Mouse (Mus musculus): ENCODE results near the gene Ino80e. TPM values are rescaled to one million over a fixed set of nuclear protein-coding genes. Genes with fewer than 3 reads are reported as not detected.
"Not testable (repeated sequence)": the region's sequence is repeated elsewhere in the genome, so short reads cannot be mapped to it uniquely, and the experiment has no call there.

The Ino80e gene
- 81.8 and 89.4 TPM in 2 replicates for polyA plus RNA-seq (2015; fragmentation: Nextera tagmentation; extraction: Ambion mirVana)

DNA sequence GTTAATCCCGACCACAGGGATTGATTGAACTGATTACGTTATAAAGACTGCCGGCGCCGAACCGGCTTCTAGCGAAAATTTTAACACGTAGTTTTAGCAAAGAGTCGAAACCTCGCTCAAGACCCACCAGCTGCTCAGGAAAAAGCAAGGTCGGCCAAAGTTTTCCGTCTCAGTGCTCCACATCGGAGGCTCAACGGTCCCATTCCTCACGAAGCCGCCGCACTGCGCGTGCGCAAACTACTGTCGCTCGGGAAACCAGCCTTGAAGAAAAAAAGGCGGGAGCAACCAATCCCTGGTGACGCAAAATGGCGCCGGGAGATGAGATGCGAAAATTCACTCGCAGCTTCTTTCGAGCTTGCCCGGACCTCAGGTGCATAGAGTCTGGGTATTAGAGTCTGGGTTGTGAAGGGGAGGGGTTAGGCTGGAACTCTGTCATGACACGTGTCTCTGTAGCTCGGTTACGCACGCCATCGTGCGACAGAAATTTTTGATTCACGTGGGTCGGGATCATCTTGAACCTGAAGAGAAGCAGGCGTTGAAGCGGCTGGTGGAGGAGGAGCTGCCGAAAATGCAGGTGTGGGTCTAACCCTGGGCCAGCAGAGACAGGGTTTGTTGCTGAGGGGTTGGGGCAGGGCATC lies at the start of gene Ino80e:
Ino80e (minus strand) TSS at position 231 of the 638 bp plus-strand sequence.
- Histone ChIP-seq H3K27ac (peak within 1 kb of the TSS; percentile 86), H3K9ac (peak within 1 kb of the TSS; percentile 78), H3K9me3 (no peaks in the 10 kb centered on the region), H3K4me3 (peak within 1 kb of the TSS; percentile 66), H3K4me2 (peak within 1 kb of the TSS; percentile 87), H3K36me3 (peaks cover 55% of the 10 kb centered on the region), H3K27me3 (no peaks in the 10 kb centered on the region), H3K4me1 (replicated peaks) (peaks cover 31% of the 10 kb centered on the region)
- ATAC-seq (ENCODE audit: low FRiP score) = peak; percentile 82
- under 1% methylated on average over 41 of the region's 41 CpGs for WGBS

DNA sequence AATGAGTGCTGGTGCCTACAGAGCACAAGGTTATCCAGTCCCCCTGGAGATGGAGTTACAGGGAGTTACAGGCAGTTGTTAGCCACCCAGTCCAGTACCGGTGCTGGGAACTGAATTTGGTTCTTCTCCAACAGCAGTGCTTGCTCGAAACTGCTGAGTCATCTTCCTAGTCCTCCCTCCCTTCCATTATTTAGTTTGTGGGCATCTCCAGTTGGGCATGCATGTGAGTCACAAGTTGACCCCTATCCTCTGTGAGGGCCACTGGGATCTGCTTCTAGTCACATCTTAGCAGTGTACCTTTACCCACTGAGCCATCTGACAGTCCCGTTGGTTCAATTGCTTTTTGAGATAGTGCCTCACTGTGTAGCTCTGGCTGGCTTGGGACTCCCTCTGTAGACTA lies 43.4 kb upstream of the Ino80e start:
- Histone ChIP-seq H3K27me3 (no peaks in the 10 kb centered on the region), H3K9me3 (no peaks in the 10 kb centered on the region), H3K27ac (no peak overlapping the region), H3K36me3 (no peaks in the 10 kb centered on the region), H3K4me1 (replicated peaks) (no peaks in the 10 kb centered on the region), H3K4me2 (no peak overlapping the region), H3K4me3 (no peak overlapping the region), H3K9ac (no peak overlapping the region)
- 78% methylated on average over 3 of the region's 3 CpGs for WGBS
- ATAC-seq (ENCODE audit: low FRiP score) = no peak

DNA sequence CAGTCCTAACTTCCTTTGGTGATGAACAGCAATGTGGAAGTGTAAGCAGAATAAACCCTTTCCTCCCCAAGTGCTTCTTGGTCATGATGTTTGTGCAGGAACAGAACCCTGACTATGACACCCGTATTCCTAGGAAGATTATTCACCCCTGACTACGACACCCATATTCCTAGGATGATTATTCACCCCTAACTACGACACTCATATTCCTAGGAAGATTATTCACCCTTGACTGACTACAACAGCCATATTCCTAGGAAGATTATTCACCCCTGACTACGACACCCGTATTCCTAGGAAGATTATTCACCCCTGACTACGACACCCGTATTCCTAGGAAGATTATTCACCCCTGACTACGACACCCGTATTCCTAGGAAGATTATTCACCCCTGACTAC lies 37.6 kb upstream of the Ino80e start:
- not testable (repeated sequence) for H3K4me2 ChIP-seq; H3K9ac ChIP-seq; H3K4me3 ChIP-seq; H3K36me3 ChIP-seq; H3K9me3 ChIP-seq; H3K27me3 ChIP-seq; H3K27ac ChIP-seq; ATAC-seq (ENCODE audit: low FRiP score)
- H3K4me1 ChIP-seq (replicated peaks) = peaks cover 19% of the 10 kb centered on the region
- 94% methylated on average over 7 of the region's 9 CpGs for WGBS

DNA sequence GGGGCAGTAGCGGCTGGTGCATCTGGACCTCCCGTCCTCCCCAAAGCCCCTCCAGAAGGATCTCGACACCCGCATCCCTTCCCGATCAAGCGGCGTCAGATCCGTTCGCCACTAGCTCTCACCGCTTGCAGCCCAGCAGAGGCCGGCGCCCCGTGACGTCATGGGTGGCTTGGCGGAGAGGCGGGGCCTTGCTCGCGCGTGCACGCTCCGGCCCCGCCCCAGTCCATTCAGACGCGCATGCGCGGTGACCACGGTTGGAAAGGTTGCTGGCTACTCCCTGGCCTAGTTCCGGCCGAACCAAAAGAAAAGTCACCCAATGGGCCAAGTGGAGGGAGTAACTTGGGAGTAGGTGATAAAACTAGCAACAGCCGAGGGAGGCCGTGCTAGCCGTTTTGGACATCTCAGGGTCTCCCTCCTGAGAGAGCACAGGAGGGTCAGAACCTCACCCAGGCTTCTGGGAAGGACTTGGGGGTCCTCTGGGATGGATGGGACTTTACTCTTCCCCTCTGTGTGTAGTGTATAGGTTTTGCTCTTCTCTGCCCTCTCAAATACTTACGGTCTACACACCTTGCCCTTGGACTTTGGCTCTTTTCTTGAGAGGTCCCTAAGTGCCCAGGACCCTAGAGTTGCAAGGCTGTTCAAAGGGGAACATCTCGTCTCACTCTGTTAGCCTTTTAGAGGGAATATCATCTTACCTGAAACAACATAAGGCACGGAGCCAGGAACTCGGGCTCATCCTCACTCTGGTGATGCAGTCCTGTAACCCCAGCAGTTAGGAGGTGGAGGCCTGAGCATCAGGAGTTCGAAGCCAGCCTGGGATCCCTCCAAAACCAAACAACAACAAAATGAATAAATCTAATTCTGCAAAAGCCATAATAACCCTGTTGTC lies 36.2 kb upstream of the Ino80e start:
- peak overlapping the region; percentile 94 for H3K27ac ChIP-seq
- H3K36me3 ChIP-seq = no peaks in the 10 kb centered on the region
- H3K4me1 ChIP-seq (replicated peaks) = peaks cover 19% of the 10 kb centered on the region
- H3K9me3 ChIP-seq = no peaks in the 10 kb centered on the region
- WGBS = 13% methylated on average over 37 of the region's 37 CpGs
- peak overlapping the region; percentile 87 for H3K9ac ChIP-seq
- peak overlapping the region; percentile 65 for H3K4me3 ChIP-seq
- no peaks in the 10 kb centered on the region for H3K27me3 ChIP-seq
- H3K4me2 ChIP-seq = peak overlapping the region; percentile 73
- ATAC-seq (ENCODE audit: low FRiP score) = peak; percentile 94

DNA sequence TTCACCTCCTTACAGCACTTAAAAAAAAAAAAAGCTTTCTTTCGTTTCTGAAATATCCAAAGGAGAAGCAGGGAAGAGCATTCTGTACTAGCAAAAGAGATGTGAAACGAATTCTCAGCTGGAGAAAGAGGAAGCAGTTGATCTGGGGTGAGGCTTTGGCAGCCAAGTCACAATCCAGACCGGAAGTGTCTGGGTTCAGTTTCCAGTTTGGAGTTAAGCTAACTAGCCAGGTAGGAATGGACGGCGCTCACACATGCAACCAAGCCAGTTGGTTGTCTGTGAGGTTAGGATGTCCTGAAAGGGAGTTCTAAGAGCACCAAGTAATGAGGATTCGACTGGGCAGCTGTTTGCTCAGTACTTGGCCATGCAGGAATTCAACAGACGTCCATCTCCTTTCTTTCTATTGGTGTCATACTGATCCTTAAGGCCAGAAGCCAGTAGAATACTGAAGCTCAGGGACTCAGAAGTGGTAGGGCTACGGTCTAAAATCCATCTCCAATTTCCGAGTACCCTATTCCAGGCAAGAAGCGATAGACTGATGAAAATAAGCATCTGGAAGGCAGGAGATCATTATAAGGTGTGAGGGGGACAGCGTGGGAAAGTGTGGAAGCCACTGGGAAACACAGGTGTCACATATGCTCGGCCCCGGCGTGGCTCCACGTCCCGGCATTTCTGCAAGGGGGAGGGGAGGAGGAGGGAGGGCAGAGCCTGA lies 35.4 kb upstream of the Ino80e start:
- WGBS = 25% methylated on average over 16 of the region's 16 CpGs
- H3K4me1 ChIP-seq (replicated peaks) = peaks cover 19% of the 10 kb centered on the region
- peak overlapping the region; percentile 73 for H3K4me2 ChIP-seq
- peak overlapping the region; percentile 65 for H3K4me3 ChIP-seq
- H3K9me3 ChIP-seq = no peaks in the 10 kb centered on the region
- peak overlapping the region; percentile 87 for H3K9ac ChIP-seq
- no peaks in the 10 kb centered on the region for H3K36me3 ChIP-seq
- H3K27me3 ChIP-seq = no peaks in the 10 kb centered on the region
- peak overlapping the region; percentile 94 for H3K27ac ChIP-seq
- peak; percentile 27 for ATAC-seq (ENCODE audit: low FRiP score)

DNA sequence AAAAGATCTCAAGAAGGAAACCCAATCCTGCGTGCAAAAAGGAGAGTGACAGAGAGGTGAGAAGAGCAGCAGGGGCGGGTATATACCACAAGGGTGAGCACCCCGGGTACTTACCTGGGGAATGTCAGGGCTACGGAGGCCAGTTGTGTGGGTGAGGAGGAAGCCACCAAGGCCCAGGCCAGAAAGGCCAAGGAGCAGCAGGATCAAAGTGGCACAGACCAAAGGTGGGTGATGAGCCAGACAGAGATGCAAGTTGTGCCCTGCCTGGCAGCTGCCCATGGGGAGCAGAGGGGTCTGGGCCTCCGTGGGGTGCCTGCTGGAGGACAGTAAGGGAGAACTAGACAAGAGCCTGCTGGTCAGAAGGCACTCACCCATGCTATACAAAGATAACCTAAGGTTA lies 34.7 kb upstream of the Ino80e start:
- H3K4me3 ChIP-seq = no peak overlapping the region

DNA sequence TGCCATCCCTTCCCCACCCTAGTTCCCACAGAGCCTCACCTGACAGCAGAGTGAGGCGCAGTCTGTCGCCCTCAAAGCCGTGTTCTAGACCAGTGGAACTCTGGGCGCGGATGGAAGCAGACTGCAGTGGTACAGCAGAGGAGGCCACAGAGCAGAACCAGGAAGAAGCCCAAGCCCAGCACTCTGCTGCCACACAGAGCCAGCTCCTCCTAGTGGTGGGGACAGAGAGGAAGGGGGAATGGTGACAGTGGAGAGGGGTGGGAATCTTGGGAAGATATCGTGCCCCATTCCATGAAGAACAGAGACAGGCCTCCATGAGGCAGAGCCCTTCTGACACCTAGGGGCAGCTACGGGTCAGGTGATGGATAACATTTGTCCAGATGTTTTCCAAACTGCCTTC lies 26.7 kb upstream of the Ino80e start:
- no peaks in the 10 kb centered on the region for H3K9me3 ChIP-seq
- H3K9ac ChIP-seq = no peak overlapping the region
- H3K36me3 ChIP-seq = peaks cover 17% of the 10 kb centered on the region; the same call in 1 of the 2 replicates
- no peaks in the 10 kb centered on the region for H3K4me1 ChIP-seq (replicated peaks)
- no peak overlapping the region for H3K27ac ChIP-seq
- H3K4me2 ChIP-seq = no peak overlapping the region
- no peaks in the 10 kb centered on the region for H3K27me3 ChIP-seq
- 49% methylated on average over 7 of the region's 7 CpGs for WGBS
- H3K4me3 ChIP-seq = no peak overlapping the region
- no peak for ATAC-seq (ENCODE audit: low FRiP score)

More for the DNA sequence above, 34.7 kb upstream of the Ino80e start:
- ATAC-seq (ENCODE audit: low FRiP score) = no peak
- H3K9me3 ChIP-seq = no peaks in the 10 kb centered on the region
- H3K4me1 ChIP-seq (replicated peaks) = peaks cover 19% of the 10 kb centered on the region
- H3K9ac ChIP-seq = peak overlapping the region; percentile 87; the same call in 1 of the 2 replicates
- H3K27me3 ChIP-seq = no peaks in the 10 kb centered on the region
- peak overlapping the region; percentile 73; the same call in 1 of the 2 replicates for H3K4me2 ChIP-seq
- no peaks in the 10 kb centered on the region; the same call in 1 of the 2 replicates for H3K36me3 ChIP-seq
- no peak overlapping the region for H3K27ac ChIP-seq
- WGBS = 91% methylated on average over 5 of the region's 5 CpGs

DNA sequence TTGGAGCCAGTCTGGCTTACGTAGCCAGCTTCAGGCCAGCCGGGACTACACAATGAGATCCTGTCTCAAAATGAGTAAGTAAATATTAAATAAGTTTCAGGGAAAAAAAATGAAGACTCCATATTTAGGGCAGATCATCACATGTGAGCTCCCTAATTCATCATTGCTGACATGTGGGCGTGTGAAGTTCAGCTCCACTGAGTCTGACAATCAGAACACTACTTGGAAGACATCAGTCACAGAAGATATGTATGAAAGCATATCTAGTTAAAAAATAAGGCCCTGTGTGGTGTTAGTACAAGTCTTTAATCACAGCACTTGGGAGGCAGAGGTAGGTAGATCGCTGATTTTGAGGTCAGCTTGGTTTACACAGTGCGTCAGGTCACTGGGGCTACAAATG lies 25.1 kb upstream of the Ino80e start:
- Histone ChIP-seq H3K27me3 (no peaks in the 10 kb centered on the region), H3K4me2 (no peak overlapping the region), H3K9me3 (no peaks in the 10 kb centered on the region), H3K4me3 (no peak overlapping the region), H3K27ac (no peak overlapping the region), H3K9ac (no peak overlapping the region), H3K36me3 (peaks cover 17% of the 10 kb centered on the region; the same call in 1 of the 2 replicates), H3K4me1 (replicated peaks) (peaks cover 15% of the 10 kb centered on the region)
- no peak for ATAC-seq (ENCODE audit: low FRiP score)
- WGBS = 86% methylated on average over 5 of the region's 5 CpGs

DNA sequence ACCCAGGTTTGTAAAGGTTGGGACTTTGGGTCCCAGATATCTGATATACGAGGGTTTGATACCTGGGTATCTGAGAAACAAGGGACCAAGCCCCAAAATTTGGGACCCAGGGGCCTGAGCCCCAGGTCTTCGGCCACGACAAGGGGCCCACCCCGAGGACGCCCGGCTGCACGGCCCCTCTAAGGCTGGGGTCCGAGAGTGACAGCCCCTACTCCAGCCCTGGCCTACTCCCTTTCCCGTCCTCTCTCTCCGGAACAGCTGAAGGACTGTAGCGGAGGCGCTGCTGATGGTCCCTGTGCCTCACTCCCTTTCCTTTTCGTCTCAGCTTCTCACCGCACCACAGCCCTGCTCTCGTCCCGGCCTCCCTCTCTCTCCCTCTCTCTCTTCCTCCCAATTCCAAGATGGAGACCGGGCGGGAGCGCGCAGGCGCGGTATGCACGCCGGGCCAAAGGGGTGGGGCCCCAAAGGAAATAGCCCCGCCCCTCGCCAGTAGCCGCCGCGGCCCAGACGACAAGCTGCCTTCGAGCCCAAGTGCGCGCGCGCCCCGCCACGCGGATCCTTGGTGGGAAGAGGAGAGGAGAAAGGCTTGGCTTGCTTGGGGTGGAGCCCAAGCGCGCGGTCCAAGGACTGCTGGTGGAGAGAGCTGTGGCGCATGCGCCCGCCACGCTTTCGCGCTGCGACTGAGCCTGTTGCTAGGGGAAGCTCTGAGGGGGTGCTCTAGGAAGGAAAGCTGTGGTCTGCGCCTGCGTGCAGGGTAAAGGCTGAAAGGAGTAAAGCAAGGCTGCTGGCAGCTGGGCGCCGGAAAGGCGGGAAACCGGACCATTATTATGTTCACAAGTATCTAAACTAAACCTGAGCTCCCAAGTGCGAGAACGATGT lies 22.3 kb upstream of the Ino80e start, which contains the start of gene Taok2:
Taok2 (minus strand) TSS at position 418 of the 879 bp plus-strand sequence.
- peak; percentile 98 for ATAC-seq (ENCODE audit: low FRiP score)
- WGBS = under 1% methylated on average over 56 of the region's 56 CpGs
- Histone ChIP-seq H3K27me3 (no peaks in the 10 kb centered on the region), H3K4me1 (replicated peaks) (peaks cover 40% of the 10 kb centered on the region), H3K9ac (peak within 1 kb of the TSS; percentile 96), H3K36me3 (peaks cover 10% of the 10 kb centered on the region), H3K27ac (peak within 1 kb of the TSS; percentile 96), H3K9me3 (no peaks in the 10 kb centered on the region), H3K4me3 (peak within 1 kb of the TSS; percentile 92), H3K4me2 (peak within 1 kb of the TSS; percentile 100)

DNA sequence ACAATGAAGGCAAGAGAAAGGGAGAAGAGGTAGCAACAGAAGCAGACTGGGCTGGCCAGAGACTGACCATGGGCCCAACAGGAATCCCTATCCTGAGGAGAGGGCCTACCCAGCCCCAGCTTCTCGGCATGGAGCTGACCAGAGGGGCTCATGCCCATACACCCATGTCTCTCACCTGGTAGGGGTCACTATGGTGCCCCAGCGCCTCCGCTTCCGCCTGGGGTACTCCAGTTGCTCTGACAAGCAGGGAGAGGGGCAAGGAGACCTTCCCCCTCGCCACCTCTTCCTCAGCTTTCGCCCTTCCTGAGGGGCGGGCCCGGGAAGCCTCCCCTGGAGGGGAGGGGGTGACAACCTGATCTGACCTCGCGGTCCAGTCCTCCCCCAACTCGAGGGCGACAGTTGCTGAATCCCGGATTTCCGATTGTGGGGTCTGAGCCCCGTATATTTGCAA lies 21.6 kb upstream of the Ino80e start:
- H3K4me2 ChIP-seq = peak overlapping the region; percentile 100
- 0% methylated on average over 15 of the region's 15 CpGs for WGBS
- H3K27me3 ChIP-seq = no peaks in the 10 kb centered on the region
- H3K9me3 ChIP-seq = no peaks in the 10 kb centered on the region
- H3K9ac ChIP-seq = peak overlapping the region; percentile 96
- peaks cover 18% of the 10 kb centered on the region for H3K36me3 ChIP-seq
- H3K27ac ChIP-seq = peak overlapping the region; percentile 96
- H3K4me1 ChIP-seq (replicated peaks) = peaks cover 40% of the 10 kb centered on the region
- ATAC-seq (ENCODE audit: low FRiP score) = no peak
- H3K4me3 ChIP-seq = peak overlapping the region; percentile 92

DNA sequence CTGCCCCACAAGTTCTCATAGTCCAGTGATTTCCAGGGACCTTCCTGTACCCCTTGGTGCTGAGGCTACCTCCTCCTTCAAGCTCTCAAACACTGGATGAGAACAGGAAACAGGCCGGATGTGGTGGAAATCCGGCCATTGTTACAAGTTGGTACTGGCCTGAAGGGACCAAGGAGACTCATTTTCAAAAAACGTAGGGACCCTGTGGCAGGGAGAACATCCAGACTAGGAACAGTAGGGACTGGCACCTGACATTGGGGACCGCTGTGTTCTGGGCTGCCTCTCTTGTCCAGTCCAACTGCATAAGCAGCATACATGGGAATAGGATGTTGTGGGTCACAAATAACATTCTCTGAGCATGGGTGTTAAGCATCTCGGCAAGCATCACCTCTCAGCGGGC lies 18.9 kb upstream of the Ino80e start:
- Histone ChIP-seq H3K4me1 (replicated peaks) (peaks cover 40% of the 10 kb centered on the region), H3K36me3 (peaks cover 45% of the 10 kb centered on the region), H3K9me3 (no peaks in the 10 kb centered on the region), H3K4me2 (peak overlapping the region; percentile 100), H3K9ac (peak overlapping the region; percentile 96; the same call in 1 of the 2 replicates), H3K27ac (peak overlapping the region; percentile 23; the same call in 1 of the 2 replicates), H3K27me3 (no peaks in the 10 kb centered on the region), H3K4me3 (peak overlapping the region; percentile 92; the same call in 1 of the 2 replicates)
- ATAC-seq (ENCODE audit: low FRiP score) = no peak
- WGBS = 87% methylated on average over 6 of the region's 6 CpGs
